Mouse (Mus musculus) embryonic facial prominence, embryonic 13.5 days (tissue): ENCODE results near the gene Epn2. TPM values are rescaled to one million over a fixed set of nuclear protein-coding genes. Genes with fewer than 3 reads are reported as not detected.

Experiments
- ATAC-seq: fragments of 200-750 bp; cut with Nextera tagmentation; 2 replicates; pipeline ENCODE4 v1.8.0; 2017; ENCODE audit warnings: low read depth; ENCODE audit not compliant: insufficient number of reproducible peaks, insufficient read depth, low FRiP score, low TSS enrichment
- H3K27ac ChIP-seq: fragments of 300-500 bp; sonication (generic); 2 replicates; pipeline ENCODE4 v1.5.1; 2015; ENCODE audit warnings: moderate library complexity, mild to moderate bottlenecking, inconsistent platforms
- H3K27me3 ChIP-seq: fragments of 300-500 bp; sonication (generic); 2 replicates; pipeline ENCODE4 v1.6.1; 2015; ENCODE audit warnings: mild to moderate bottlenecking, inconsistent platforms
- H3K36me3 ChIP-seq: fragments of 300-500 bp; sonication (generic); 2 replicates; pipeline ENCODE4 v1.6.1; 2015; ENCODE audit warnings: mild to moderate bottlenecking, inconsistent platforms
- H3K4me1 ChIP-seq: fragments of 300-500 bp; sonication (generic); 2 replicates; pipeline ENCODE4 v1.6.1; 2015; ENCODE audit warnings: inconsistent platforms
- H3K4me2 ChIP-seq: fragments of 300-500 bp; sonication (generic); 2 replicates; pipeline ENCODE4 v1.6.1; 2015; ENCODE audit warnings: moderate library complexity, mild to moderate bottlenecking, inconsistent platforms
- H3K4me3 ChIP-seq: fragments of 300-500 bp; sonication (generic); 2 replicates; pipeline ENCODE4 v1.5.1; 2015; ENCODE audit warnings: mild to moderate bottlenecking, inconsistent platforms
- H3K9ac ChIP-seq: fragments of 300-500 bp; sonication (generic); 2 replicates; pipeline ENCODE4 v1.6.1; 2015; ENCODE audit warnings: mild to moderate bottlenecking, inconsistent platforms
- H3K9me3 ChIP-seq: fragments of 300-500 bp; sonication (generic); 2 replicates; pipeline ENCODE4 v1.6.1; 2016; ENCODE audit warnings: inconsistent platforms
- WGBS: fragments of 180-500 bp; shearing (Covaris S2); methylation state at CpG from one replicate; pipeline ENCODE4 v1.1.7; 2015; ENCODE audit warnings: mixed read lengths; 5-methylcytosine and 5-hydroxymethylcytosine counted together
- polyA plus RNA-seq: library from polyadenylated mRNA; unstranded; fragments of >200 nt; fragmentation: Nextera tagmentation; extraction: Ambion mirVana; gene quantifications from 2 replicates; pipeline ENCODE4 v1.2.1, GENCODE M21; 2015

Gene Epn2
- polyA plus RNA-seq, 1 experiment from 2014 or later = 30.0 TPM

- 4% methylated on average over 19 of the region's 22 CpGs for WGBS
- H3K4me2 ChIP-seq = peak overlapping the region; percentile 61
- H3K36me3 ChIP-seq = no peaks in the 10 kb centered on the region
- no peak for ATAC-seq
- H3K27ac ChIP-seq = peak overlapping the region; percentile 73
- no peaks in the 10 kb centered on the region for H3K27me3 ChIP-seq
- H3K4me1 ChIP-seq = peaks cover 22% of the 10 kb centered on the region
- peak overlapping the region; percentile 62; the same call in 1 of the 2 replicates for H3K9ac ChIP-seq
- peak overlapping the region; percentile 27 for H3K4me3 ChIP-seq
- no peaks in the 10 kb centered on the region for H3K9me3 ChIP-seq
Observed at GRCm38 (mm10) chr11:61615686-61616522, 36.4 kb upstream of the Epn2 start.

GRCm38 (mm10) chr11:61614401-61614800, 34.9 kb upstream of the Epn2 start:
- Histone ChIP-seq H3K4me3 (no peak overlapping the region), H3K27me3 (no peaks in the 10 kb centered on the region), H3K27ac (no peak overlapping the region), H3K4me2 (no peak overlapping the region), H3K9me3 (no peaks in the 10 kb centered on the region), H3K4me1 (peaks cover 19% of the 10 kb centered on the region), H3K9ac (no peak overlapping the region), H3K36me3 (no peaks in the 10 kb centered on the region)
- 56% methylated on average over 5 of the region's 5 CpGs for WGBS
- ATAC-seq = no peak

GRCm38 (mm10) chr11:61612116-61612635, 32.7 kb upstream of the Epn2 start:
- ATAC-seq = no peak
- H3K9ac ChIP-seq = no peak overlapping the region
- no peaks in the 10 kb centered on the region for H3K36me3 ChIP-seq
- WGBS = 79% methylated on average over 4 of the region's 4 CpGs
- peaks cover 18% of the 10 kb centered on the region for H3K4me1 ChIP-seq
- H3K27me3 ChIP-seq = no peaks in the 10 kb centered on the region
- no peaks in the 10 kb centered on the region for H3K9me3 ChIP-seq
- no peak overlapping the region for H3K4me3 ChIP-seq
- no peak overlapping the region for H3K27ac ChIP-seq
- H3K4me2 ChIP-seq = no peak overlapping the region

GRCm38 (mm10) chr11:61611197-61611596, 31.7 kb upstream of the Epn2 start:
- no peaks in the 10 kb centered on the region for H3K36me3 ChIP-seq
- H3K4me1 ChIP-seq = peaks cover 9% of the 10 kb centered on the region
- no peaks in the 10 kb centered on the region for H3K9me3 ChIP-seq
- H3K27ac ChIP-seq = no peak overlapping the region
- WGBS = 79% methylated on average over 3 of the region's 3 CpGs
- no peak overlapping the region for H3K9ac ChIP-seq
- ATAC-seq = no peak
- H3K4me2 ChIP-seq = no peak overlapping the region
- H3K27me3 ChIP-seq = no peaks in the 10 kb centered on the region
- H3K4me3 ChIP-seq = no peak overlapping the region

- ATAC-seq = no peak
- H3K4me2 ChIP-seq = no peak overlapping the region
- H3K4me3 ChIP-seq = no peak overlapping the region
- no peaks in the 10 kb centered on the region for H3K36me3 ChIP-seq
- no peaks in the 10 kb centered on the region for H3K4me1 ChIP-seq
- H3K27me3 ChIP-seq = no peaks in the 10 kb centered on the region
- H3K9ac ChIP-seq = no peak overlapping the region
- no peak overlapping the region for H3K27ac ChIP-seq
- no peaks in the 10 kb centered on the region for H3K9me3 ChIP-seq
- WGBS = 80% methylated on average over 4 of the region's 4 CpGs
Observed at GRCm38 (mm10) chr11:61608072-61608471, 28.6 kb upstream of the Epn2 start.

GRCm38 (mm10) chr11:61602705-61603104, 23.2 kb upstream of the Epn2 start:
- Histone ChIP-seq H3K36me3 (no peaks in the 10 kb centered on the region), H3K27ac (no peak overlapping the region), H3K4me2 (no peak overlapping the region), H3K4me1 (peaks cover 4% of the 10 kb centered on the region; the same call in 1 of the 2 replicates), H3K9ac (no peak overlapping the region), H3K4me3 (no peak overlapping the region), H3K9me3 (no peaks in the 10 kb centered on the region), H3K27me3 (peaks cover 3% of the 10 kb centered on the region; the same call in 1 of the 2 replicates)
- ATAC-seq = no peak
- WGBS = 85% methylated on average over 7 of the region's 7 CpGs

- Histone ChIP-seq H3K4me3 (no peak overlapping the region), H3K9ac (no peak overlapping the region), H3K4me1 (peaks cover 4% of the 10 kb centered on the region; the same call in 1 of the 2 replicates), H3K4me2 (no peak overlapping the region), H3K9me3 (no peaks in the 10 kb centered on the region), H3K27ac (no peak overlapping the region), H3K36me3 (no peaks in the 10 kb centered on the region), H3K27me3 (peaks cover 3% of the 10 kb centered on the region; the same call in 1 of the 2 replicates)
- no peak for ATAC-seq
- WGBS = 51% methylated on average over 3 of the region's 3 CpGs
Observed at GRCm38 (mm10) chr11:61601465-61601864, 22.0 kb upstream of the Epn2 start.

GRCm38 (mm10) chr11:61598367-61598766, 18.9 kb upstream of the Epn2 start:
- WGBS = 58% methylated on average over 6 of the region's 6 CpGs
- Histone ChIP-seq H3K36me3 (no peaks in the 10 kb centered on the region), H3K9ac (no peak overlapping the region), H3K27ac (no peak overlapping the region), H3K4me1 (peaks cover 4% of the 10 kb centered on the region; the same call in 1 of the 2 replicates), H3K9me3 (no peaks in the 10 kb centered on the region), H3K4me2 (no peak overlapping the region), H3K27me3 (peaks cover 3% of the 10 kb centered on the region; the same call in 1 of the 2 replicates), H3K4me3 (no peak overlapping the region)
- no peak for ATAC-seq

- no peaks in the 10 kb centered on the region for H3K4me1 ChIP-seq
- no peak for ATAC-seq
- no peak overlapping the region for H3K4me2 ChIP-seq
- no peaks in the 10 kb centered on the region for H3K36me3 ChIP-seq
- 86% methylated on average over 2 of the region's 2 CpGs for WGBS
- H3K9ac ChIP-seq = no peak overlapping the region
- H3K4me3 ChIP-seq = no peak overlapping the region
- H3K27ac ChIP-seq = no peak overlapping the region
- H3K27me3 ChIP-seq = peaks cover 3% of the 10 kb centered on the region; the same call in 1 of the 2 replicates
- H3K9me3 ChIP-seq = no peaks in the 10 kb centered on the region
Observed at GRCm38 (mm10) chr11:61597471-61597870, 18.0 kb upstream of the Epn2 start.

- Histone ChIP-seq H3K4me2 (no peak overlapping the region), H3K27ac (no peak overlapping the region), H3K27me3 (peaks cover 1% of the 10 kb centered on the region; the same call in 1 of the 2 replicates), H3K9ac (no peak overlapping the region), H3K9me3 (no peaks in the 10 kb centered on the region), H3K36me3 (no peaks in the 10 kb centered on the region), H3K4me1 (peaks cover 7% of the 10 kb centered on the region), H3K4me3 (no peak overlapping the region)
- ATAC-seq = no peak
Observed at GRCm38 (mm10) chr11:61593069-61593468, 13.6 kb upstream of the Epn2 start.

- no peak for ATAC-seq
- no peaks in the 10 kb centered on the region for H3K27me3 ChIP-seq
- no peaks in the 10 kb centered on the region for H3K36me3 ChIP-seq
- WGBS = 86% methylated on average over 3 of the region's 3 CpGs
- H3K4me1 ChIP-seq = peaks cover 7% of the 10 kb centered on the region
- no peak overlapping the region for H3K4me2 ChIP-seq
- H3K9me3 ChIP-seq = no peaks in the 10 kb centered on the region
- no peak overlapping the region for H3K9ac ChIP-seq
- H3K27ac ChIP-seq = no peak overlapping the region
- no peak overlapping the region for H3K4me3 ChIP-seq
Observed at GRCm38 (mm10) chr11:61592061-61592460, 12.6 kb upstream of the Epn2 start.
